Mouse (Mus musculus): ENCODE data around the gene Atl1. TPM values are rescaled to one million over a fixed set of nuclear protein-coding genes. Genes with fewer than 3 reads are reported as not detected.

Atl1 gene
- polyA plus RNA-seq, 1 experiment from 2014 or later: 7.5 TPM

DNA sequence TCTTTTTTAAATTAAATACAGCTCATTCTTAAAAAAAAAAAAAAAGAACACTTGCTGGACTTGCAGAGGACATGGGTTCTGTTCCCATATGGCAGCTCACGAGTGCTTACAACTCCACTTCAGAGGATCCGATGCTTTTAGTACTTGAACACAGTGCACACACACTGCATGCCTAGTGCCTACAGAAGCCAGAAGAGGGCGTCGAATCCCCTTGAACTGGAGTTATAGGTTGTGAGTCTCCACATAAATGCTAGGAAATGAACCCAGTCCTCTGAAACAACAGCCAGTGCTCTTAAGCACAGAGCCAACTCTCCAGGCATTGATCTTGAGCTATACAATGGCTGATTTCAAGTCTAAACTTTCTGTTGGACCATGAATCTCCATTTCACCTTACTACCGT lies 90.5 kb downstream of the Atl1 start:
- Histone ChIP-seq H3K4me2 (no peak overlapping the region), H3K9me3 (no peaks in the 10 kb centered on the region), H3K27me3 (replicated peaks) (no peaks in the 10 kb centered on the region), H3K4me1 (peaks cover 54% of the 10 kb centered on the region), H3K4me3 (no peak overlapping the region), H3K27ac (replicated peaks) (no peak overlapping the region), H3K9ac (no peak overlapping the region), H3K36me3 (peaks cover 57% of the 10 kb centered on the region)
- 73% methylated on average over 5 of the region's 5 CpGs for WGBS
- no peak for ATAC-seq (ENCODE audit: extremely low read depth, insufficient number of reproducible peaks, low FRiP score, low TSS enrichment)

- Histone ChIP-seq H3K9me3 (no peaks in the 10 kb centered on the region), H3K27me3 (replicated peaks) (no peaks in the 10 kb centered on the region), H3K4me2 (peak overlapping the region; percentile 83), H3K4me1 (peaks cover 44% of the 10 kb centered on the region), H3K36me3 (peaks cover 37% of the 10 kb centered on the region), H3K27ac (replicated peaks) (peak overlapping the region; percentile 96; the same call in 1 of the 2 replicates), H3K4me3 (peak overlapping the region; percentile 97), H3K9ac (peak overlapping the region; percentile 98)
- ATAC-seq (ENCODE audit: extremely low read depth, insufficient number of reproducible peaks, low FRiP score, low TSS enrichment): no peak
- 34% methylated on average over 4 of the region's 4 CpGs for WGBS
These were observed 93.1 kb downstream of the Atl1 start for GRCm38 (mm10) chr12:69985546-69985945.

DNA sequence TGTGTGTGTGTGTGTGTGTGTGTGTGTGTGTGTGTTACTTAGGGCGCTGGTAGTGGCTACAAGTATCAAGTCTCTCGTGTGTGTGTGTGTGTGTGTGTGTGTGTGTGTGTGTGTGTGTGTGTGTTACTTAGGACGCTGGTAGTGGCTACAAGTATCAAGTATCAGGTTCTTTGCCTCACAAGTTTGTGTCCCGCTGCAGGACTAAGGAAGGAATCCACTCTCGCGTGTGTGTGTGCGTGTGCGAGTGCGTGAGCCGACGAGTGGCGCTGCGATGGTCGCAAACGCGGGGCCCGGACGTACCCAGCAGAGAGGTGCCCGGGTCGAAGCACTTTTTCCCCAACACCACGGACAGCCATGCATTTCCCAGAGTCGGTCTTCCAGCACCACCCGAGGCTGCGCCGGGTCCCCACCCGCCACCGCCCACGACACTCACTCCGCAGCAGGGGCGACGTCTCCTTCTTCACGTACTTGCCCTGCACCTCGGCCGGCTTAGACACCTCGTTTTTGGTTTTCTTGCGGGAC lies 93.9 kb downstream of the Atl1 start:
- no peaks in the 10 kb centered on the region for H3K9me3 ChIP-seq
- H3K36me3 ChIP-seq: peaks cover 31% of the 10 kb centered on the region
- 0% methylated on average over 33 of the region's 36 CpGs for WGBS
- no peaks in the 10 kb centered on the region for H3K27me3 ChIP-seq (replicated peaks)
- H3K4me1 ChIP-seq: peaks cover 41% of the 10 kb centered on the region
- peak overlapping the region; percentile 97 for H3K4me3 ChIP-seq
- H3K9ac ChIP-seq: peak overlapping the region; percentile 98
- ATAC-seq (ENCODE audit: extremely low read depth, insufficient number of reproducible peaks, low FRiP score, low TSS enrichment): peak; percentile 64
- H3K27ac ChIP-seq (replicated peaks): peak overlapping the region; percentile 96
- peak overlapping the region; percentile 83 for H3K4me2 ChIP-seq

DNA sequence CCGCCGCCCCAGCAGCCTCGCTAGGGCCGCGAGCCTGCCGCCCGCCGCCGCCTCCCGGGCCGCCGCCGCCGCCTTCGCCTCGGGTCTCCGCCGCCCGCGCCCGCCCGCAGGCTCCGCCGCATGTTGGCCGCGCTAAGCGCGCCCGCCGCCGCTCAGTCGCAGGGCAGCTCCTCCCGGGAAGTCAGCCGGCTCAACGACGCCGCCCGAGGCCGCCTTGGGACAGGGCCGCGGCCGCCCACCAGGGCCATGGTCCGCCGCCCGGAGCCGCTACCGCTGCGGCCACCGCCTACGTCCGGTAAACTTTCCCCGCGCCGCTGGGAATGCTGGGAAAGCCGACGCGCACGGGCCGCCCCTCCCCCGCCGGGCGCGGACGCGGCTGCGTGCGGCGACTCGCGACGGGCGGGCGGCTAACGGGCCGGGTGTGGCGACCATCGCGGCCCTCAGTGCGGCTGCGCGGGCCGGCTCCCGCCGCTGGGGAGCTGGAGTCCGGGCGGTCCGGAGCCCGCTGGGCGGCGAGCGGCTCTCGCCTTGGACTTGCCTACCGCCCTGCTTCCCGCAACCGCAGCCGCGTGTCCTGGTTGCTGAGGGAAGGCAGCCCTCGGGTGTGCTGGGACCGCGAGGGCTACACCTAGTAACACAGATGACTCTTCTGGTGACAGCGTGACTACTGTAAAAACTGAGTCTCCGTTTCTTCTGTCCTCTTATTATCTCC lies 94.5 kb downstream of the Atl1 start, which contains the start of gene Sav1:
Sav1 (minus strand) TSS at position 217 of the 712 bp plus-strand sequence.
- H3K4me3 ChIP-seq: peak within 1 kb of the TSS; percentile 97
- peak within 1 kb of the TSS; percentile 96 for H3K27ac ChIP-seq (replicated peaks)
- under 1% methylated on average over 60 of the region's 102 CpGs for WGBS
- peak within 1 kb of the TSS; percentile 83 for H3K4me2 ChIP-seq
- peaks cover 25% of the 10 kb centered on the region for H3K36me3 ChIP-seq
- H3K4me1 ChIP-seq: peaks cover 35% of the 10 kb centered on the region
- no peaks in the 10 kb centered on the region for H3K27me3 ChIP-seq (replicated peaks)
- H3K9me3 ChIP-seq: no peaks in the 10 kb centered on the region
- ATAC-seq (ENCODE audit: extremely low read depth, insufficient number of reproducible peaks, low FRiP score, low TSS enrichment): peak; percentile 88
- H3K9ac ChIP-seq: peak within 1 kb of the TSS; percentile 98

- no peaks in the 10 kb centered on the region for H3K36me3 ChIP-seq
- H3K27ac ChIP-seq (replicated peaks): no peak overlapping the region
- no peaks in the 10 kb centered on the region for H3K9me3 ChIP-seq
- H3K9ac ChIP-seq: no peak overlapping the region
- 80% methylated on average over 3 of the region's 3 CpGs for WGBS
- H3K4me1 ChIP-seq: no peaks in the 10 kb centered on the region
- H3K4me2 ChIP-seq: no peak overlapping the region
- H3K4me3 ChIP-seq: no peak overlapping the region
- no peak for ATAC-seq (ENCODE audit: extremely low read depth, insufficient number of reproducible peaks, low FRiP score, low TSS enrichment)
- H3K27me3 ChIP-seq (replicated peaks): no peaks in the 10 kb centered on the region
These were observed 103.0 kb downstream of the Atl1 start for GRCm38 (mm10) chr12:69995382-69995781.

- no peaks in the 10 kb centered on the region for H3K36me3 ChIP-seq
- no peak overlapping the region for H3K4me2 ChIP-seq
- H3K27ac ChIP-seq (replicated peaks): no peak overlapping the region
- ATAC-seq (ENCODE audit: extremely low read depth, insufficient number of reproducible peaks, low FRiP score, low TSS enrichment): no peak
- H3K4me3 ChIP-seq: no peak overlapping the region
- 65% methylated on average over 13 of the region's 13 CpGs for WGBS
- no peak overlapping the region for H3K9ac ChIP-seq
- no peaks in the 10 kb centered on the region for H3K9me3 ChIP-seq
- H3K4me1 ChIP-seq: no peaks in the 10 kb centered on the region
- H3K27me3 ChIP-seq (replicated peaks): no peaks in the 10 kb centered on the region
These were observed 106.0 kb downstream of the Atl1 start for GRCm38 (mm10) chr12:69998186-69998983.

DNA sequence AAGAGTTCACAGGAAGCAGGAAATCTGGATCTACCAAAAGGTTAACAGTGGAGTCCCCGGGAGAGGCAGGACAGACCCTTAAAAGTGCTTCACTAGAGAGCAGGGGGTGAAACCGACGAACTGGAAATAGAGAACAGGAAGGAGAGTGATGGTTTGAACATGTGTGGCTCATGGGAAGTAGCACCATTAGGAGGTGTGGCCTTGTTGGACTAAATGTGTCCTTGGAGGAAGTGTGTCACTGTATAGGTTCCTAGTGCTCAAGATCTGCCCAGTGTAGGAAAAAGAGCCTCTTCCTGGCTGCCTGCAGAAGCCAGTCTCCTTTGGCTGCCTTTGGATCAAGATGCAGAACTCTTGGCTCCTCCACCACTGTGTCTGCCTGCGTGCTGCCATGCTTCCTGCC lies 112.7 kb downstream of the Atl1 start:
- Histone ChIP-seq H3K9ac (no peak overlapping the region), H3K27ac (replicated peaks) (no peak overlapping the region), H3K4me3 (no peak overlapping the region), H3K36me3 (no peaks in the 10 kb centered on the region), H3K9me3 (no peaks in the 10 kb centered on the region), H3K27me3 (replicated peaks) (no peaks in the 10 kb centered on the region), H3K4me1 (no peaks in the 10 kb centered on the region), H3K4me2 (no peak overlapping the region)
- ATAC-seq (ENCODE audit: extremely low read depth, insufficient number of reproducible peaks, low FRiP score, low TSS enrichment): no peak
- 68% methylated on average over 4 of the region's 4 CpGs for WGBS

GRCm38 (mm10) chr12:70010356-70010755 lies 117.9 kb downstream of the Atl1 start:
- no peak overlapping the region for H3K4me2 ChIP-seq
- no peak overlapping the region for H3K9ac ChIP-seq
- peaks cover 26% of the 10 kb centered on the region for H3K36me3 ChIP-seq
- ATAC-seq (ENCODE audit: extremely low read depth, insufficient number of reproducible peaks, low FRiP score, low TSS enrichment): no peak
- H3K27me3 ChIP-seq (replicated peaks): no peaks in the 10 kb centered on the region
- no peaks in the 10 kb centered on the region for H3K4me1 ChIP-seq
- H3K4me3 ChIP-seq: no peak overlapping the region
- peaks cover 6% of the 10 kb centered on the region for H3K9me3 ChIP-seq
- 91% methylated on average over 4 of the region's 4 CpGs for WGBS
- no peak overlapping the region for H3K27ac ChIP-seq (replicated peaks)

DNA sequence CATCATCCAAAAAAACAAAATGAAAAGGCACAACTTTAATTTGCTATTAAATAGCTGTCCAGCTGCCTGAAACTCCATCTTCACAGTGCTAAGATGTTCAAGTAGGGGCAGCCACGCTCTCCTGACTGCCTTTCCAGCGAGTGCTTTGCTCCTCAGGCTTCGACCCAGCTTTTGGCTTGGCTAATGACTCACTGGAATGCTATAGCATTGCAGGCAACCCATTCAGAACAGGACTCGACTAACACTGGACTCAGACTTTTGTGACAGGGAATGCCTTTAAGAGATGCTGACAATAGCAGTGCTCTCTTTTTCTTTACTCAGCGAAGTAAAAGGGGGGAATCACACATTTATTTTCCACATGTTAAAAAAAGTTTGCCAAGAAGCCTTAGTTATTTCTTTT lies 119.3 kb downstream of the Atl1 start:
- Histone ChIP-seq H3K9me3 (peaks cover 6% of the 10 kb centered on the region), H3K9ac (no peak overlapping the region), H3K27me3 (replicated peaks) (no peaks in the 10 kb centered on the region), H3K4me2 (no peak overlapping the region), H3K27ac (replicated peaks) (no peak overlapping the region), H3K4me3 (no peak overlapping the region), H3K36me3 (peaks cover 31% of the 10 kb centered on the region), H3K4me1 (peaks cover 9% of the 10 kb centered on the region)
- no peak for ATAC-seq (ENCODE audit: extremely low read depth, insufficient number of reproducible peaks, low FRiP score, low TSS enrichment)
- WGBS: 74% methylated on average over 5 of the region's 5 CpGs

- WGBS: 39% methylated on average over 4 of the region's 4 CpGs
- Histone ChIP-seq H3K4me1 (peaks cover 9% of the 10 kb centered on the region), H3K36me3 (peaks cover 58% of the 10 kb centered on the region), H3K4me2 (no peak overlapping the region), H3K9ac (no peak overlapping the region), H3K9me3 (peaks cover 3% of the 10 kb centered on the region), H3K27me3 (replicated peaks) (no peaks in the 10 kb centered on the region), H3K27ac (replicated peaks) (peak overlapping the region; percentile 37; the same call in 1 of the 2 replicates), H3K4me3 (no peak overlapping the region)
- ATAC-seq (ENCODE audit: extremely low read depth, insufficient number of reproducible peaks, low FRiP score, low TSS enrichment): no peak
These were observed 123.5 kb downstream of the Atl1 start for GRCm38 (mm10) chr12:70015936-70016335.
